Mouse (Mus musculus) midbrain, embryonic 14.5 days (tissue): ENCODE measurements around the gene Dnlz. TPM values are rescaled to one million over a fixed set of nuclear protein-coding genes. Genes with fewer than 3 reads are reported as not detected.

Experiments used
- ATAC-seq: fragments of 200-750 bp; cut with Nextera tagmentation; 2 replicates; pipeline ENCODE4 v1.8.0; 2017; ENCODE audit warnings: moderate number of reproducible peaks, moderate library complexity; ENCODE audit not compliant: low FRiP score, low TSS enrichment
- DNase-seq: peaks from one replicate; pipeline ENCODE4 v3.0.0-alpha.2; 2015
- H3K27ac ChIP-seq: fragments of 300-500 bp; sonication (generic); replicated peaks from 2 replicates; pipeline ENCODE4 v1.5.1; 2014; ENCODE audit warnings: mild to moderate bottlenecking, low read depth, low read length, moderate library complexity
- H3K27me3 ChIP-seq: fragments of 300-500 bp; sonication (generic); 2 replicates; pipeline ENCODE4 v1.6.1; 2014; ENCODE audit warnings: low read length, control low read depth, mixed read lengths; ENCODE audit not compliant: control insufficient read depth, insufficient read depth
- H3K36me3 ChIP-seq: fragments of 300-500 bp; sonication (generic); 2 replicates; pipeline ENCODE4 v1.6.1; 2014; ENCODE audit warnings: low read length, control low read depth; ENCODE audit not compliant: control insufficient read depth, insufficient read depth
- H3K4me1 ChIP-seq: fragments of 300-500 bp; sonication (generic); 2 replicates; pipeline ENCODE4 v1.6.1; 2014; ENCODE audit warnings: mild to moderate bottlenecking, antibody characterized with exemption, low read length, control low read depth; ENCODE audit not compliant: control insufficient read depth, insufficient read depth
- H3K4me2 ChIP-seq: fragments of 300-500 bp; sonication (generic); 2 replicates; pipeline ENCODE4 v1.6.1; 2014; ENCODE audit warnings: mild to moderate bottlenecking, low read length, moderate library complexity
- H3K4me3 ChIP-seq: fragments of 300-500 bp; sonication (generic); replicated peaks from 2 replicates; pipeline ENCODE4 v1.5.1; 2014; ENCODE audit warnings: low read depth, low read length
- H3K9ac ChIP-seq: fragments of 300-500 bp; sonication (generic); replicated peaks from 2 replicates; pipeline ENCODE4 v1.6.1; 2014; ENCODE audit warnings: mild to moderate bottlenecking, low read length, moderate library complexity
- H3K9me3 ChIP-seq: fragments of 300-500 bp; sonication (generic); 2 replicates; pipeline ENCODE4 v1.6.1; 2016; ENCODE audit warnings: low read length, control low read depth, mixed read lengths; ENCODE audit not compliant: control insufficient read depth
- WGBS: fragments of 180-500 bp; shearing (Covaris S2); extraction: QIAGEN DNeasy Blood & Tissue Kit; methylation state at CpG from one replicate; pipeline ENCODE4 v1.1.7; 2014; 5-methylcytosine and 5-hydroxymethylcytosine counted together
- polyA plus RNA-seq: library from polyadenylated mRNA; unstranded; fragments of >200 nt; fragmentation: Nextera tagmentation; extraction: Ambion mirVana; gene quantifications from 2 replicates; pipeline ENCODE4 v1.2.1, GENCODE M21; 2014

The Dnlz gene
- polyA plus RNA-seq, 1 experiment from 2014 or later, result 28.1 TPM

DNA sequence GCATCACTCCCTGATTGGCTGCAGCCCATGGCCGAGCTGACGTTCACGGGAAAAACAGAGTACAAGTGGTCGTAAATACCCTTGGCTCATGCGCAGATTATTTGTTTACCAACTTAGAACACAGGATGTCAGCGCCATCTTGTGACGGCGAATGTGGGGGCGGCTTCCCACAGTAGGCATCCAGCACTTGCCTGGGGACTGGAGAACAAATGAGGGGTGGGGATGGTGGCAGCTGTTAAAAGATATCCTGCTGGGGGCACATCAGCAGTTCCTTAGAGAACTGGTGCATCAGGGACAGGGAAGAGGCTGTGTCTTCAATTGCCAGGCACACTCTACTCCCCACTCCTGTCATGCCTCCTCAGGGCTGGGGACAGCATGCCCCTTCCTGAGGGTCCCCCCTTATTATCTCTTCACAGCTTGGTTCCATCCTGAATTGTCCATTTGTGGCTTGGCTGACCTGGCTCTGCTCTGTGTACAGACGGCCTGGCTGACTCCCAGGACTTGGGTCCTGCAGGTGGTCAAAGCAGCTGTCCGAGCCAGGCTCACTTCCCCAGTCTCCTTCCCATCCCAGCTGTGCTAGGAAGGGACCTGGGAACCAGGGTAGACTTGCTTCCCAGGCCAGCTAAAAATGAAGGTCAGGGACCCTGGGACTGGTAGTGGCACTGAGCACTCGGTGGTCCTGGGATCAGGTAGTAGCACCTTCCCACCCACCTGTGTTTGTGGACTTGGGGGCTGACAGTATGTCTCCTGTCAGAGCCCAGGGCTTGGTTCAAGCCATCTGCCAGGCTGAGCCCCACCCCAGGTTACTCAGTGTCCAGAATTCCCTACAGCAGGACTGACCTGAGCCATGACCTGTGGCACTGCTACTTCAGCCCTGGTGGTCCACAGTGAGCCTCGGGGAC is 13.4 kb downstream of the Dnlz start:
- H3K4me3 ChIP-seq, result no peak overlapping the region
- no peaks in the 10 kb centered on the region for H3K9me3 ChIP-seq
- 87% methylated on average over 8 of the region's 13 CpGs for WGBS
- H3K36me3 ChIP-seq, result peaks cover 53% of the 10 kb centered on the region
- no peaks in the 10 kb centered on the region for H3K27me3 ChIP-seq
- no peak overlapping the region for H3K9ac ChIP-seq
- H3K4me2 ChIP-seq, result no peak overlapping the region
- DNase-seq, result no peak
- ATAC-seq, result no peak; the same call in 1 of the 2 replicates
- no peak overlapping the region for H3K27ac ChIP-seq
- no peaks in the 10 kb centered on the region for H3K4me1 ChIP-seq

DNA sequence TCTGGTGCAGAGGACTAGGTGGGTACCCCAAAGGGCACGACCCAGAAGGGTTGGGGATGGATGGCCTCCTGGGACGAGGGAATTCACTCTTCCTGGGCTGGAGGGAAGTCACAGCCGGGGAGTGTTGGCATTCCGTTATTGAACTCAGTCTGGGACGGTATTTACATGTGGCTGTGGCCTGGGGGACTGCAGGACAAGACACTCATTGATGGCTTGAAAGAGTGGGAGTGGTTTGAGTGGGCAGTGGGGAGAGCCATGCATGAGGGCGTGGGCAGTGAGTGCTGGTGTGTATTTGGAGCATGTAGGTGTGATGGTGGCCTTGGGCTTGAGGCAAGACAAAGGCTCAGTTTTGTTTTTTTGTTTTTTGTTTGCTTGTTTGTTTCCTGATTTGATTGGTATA is 21.2 kb downstream of the Dnlz start:
- peaks cover 69% of the 10 kb centered on the region for H3K36me3 ChIP-seq

DNA sequence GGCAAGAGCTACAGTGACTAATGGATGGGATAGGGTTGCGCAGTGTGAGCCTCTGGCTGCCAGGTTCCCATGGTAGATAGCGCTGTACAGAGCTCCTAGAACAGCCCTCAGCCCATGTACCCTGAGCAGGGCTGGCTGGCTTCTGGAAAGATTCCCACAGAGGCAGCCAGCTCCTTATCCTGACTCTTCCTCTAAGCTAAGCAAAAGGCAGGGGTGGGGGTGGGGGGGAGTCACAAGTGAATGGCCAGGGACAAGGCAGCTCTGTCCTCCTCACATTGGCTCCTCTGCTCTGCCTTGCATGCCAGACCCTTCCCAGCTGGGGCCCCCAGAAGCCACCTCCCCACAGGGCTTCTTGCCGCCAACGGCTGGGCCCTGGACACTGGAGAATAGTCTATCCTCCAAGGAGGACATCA is 21.8 kb downstream of the Dnlz start:
- Histone ChIP-seq H3K4me1 (no peaks in the 10 kb centered on the region), H3K27me3 (no peaks in the 10 kb centered on the region), H3K9ac (no peak overlapping the region), H3K36me3 (peaks cover 75% of the 10 kb centered on the region), H3K4me2 (no peak overlapping the region), H3K4me3 (no peak overlapping the region), H3K27ac (peak overlapping the region; percentile 49), H3K9me3 (no peaks in the 10 kb centered on the region)
- ATAC-seq (peak; percentile 54), DNase-seq (no peak)
- 80% methylated on average over 4 of the region's 4 CpGs for WGBS

More for the DNA sequence above, 21.2 kb downstream of the Dnlz start:
- no peak overlapping the region for H3K4me3 ChIP-seq
- H3K9ac ChIP-seq, result no peak overlapping the region
- no peaks in the 10 kb centered on the region for H3K9me3 ChIP-seq
- no peak; the same call in 1 of the 2 replicates for ATAC-seq
- peak overlapping the region; percentile 45 for H3K27ac ChIP-seq
- DNase-seq, result no peak
- no peaks in the 10 kb centered on the region for H3K4me1 ChIP-seq
- 74% methylated on average over 6 of the region's 6 CpGs for WGBS
- no peaks in the 10 kb centered on the region for H3K27me3 ChIP-seq
- H3K4me2 ChIP-seq, result no peak overlapping the region

DNA sequence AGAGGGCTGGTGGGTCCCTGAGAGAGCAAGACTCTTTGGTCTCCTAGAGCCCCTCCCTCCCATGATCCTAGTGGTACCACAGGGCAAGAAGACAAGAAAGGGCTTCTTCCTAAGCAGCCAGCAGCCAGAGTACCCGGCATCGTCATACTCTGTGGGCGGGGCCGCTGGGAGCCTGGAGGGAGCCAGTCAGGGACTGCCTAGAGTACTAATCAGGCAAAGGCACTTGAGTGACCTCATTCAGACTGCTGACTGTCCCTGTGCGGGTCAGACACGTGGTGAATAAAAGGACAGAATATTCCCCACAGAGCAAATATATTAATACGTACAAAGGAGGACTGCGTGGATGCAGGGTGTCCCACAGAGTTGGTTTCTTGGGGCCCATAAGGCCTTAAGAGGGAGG is 22.5 kb downstream of the Dnlz start:
- Histone ChIP-seq H3K27ac (0 out of 2 replicates have a peak overlapping the region, but pooled peaks have one; percentile 16), H3K27me3 (no peaks in the 10 kb centered on the region), H3K9ac (no peak overlapping the region), H3K4me2 (no peak overlapping the region), H3K4me3 (no peak overlapping the region), H3K4me1 (no peaks in the 10 kb centered on the region), H3K9me3 (no peaks in the 10 kb centered on the region), H3K36me3 (peaks cover 82% of the 10 kb centered on the region)
- DNase-seq (peak; percentile 25), ATAC-seq (no peak)
- 53% methylated on average over 8 of the region's 8 CpGs for WGBS

DNA sequence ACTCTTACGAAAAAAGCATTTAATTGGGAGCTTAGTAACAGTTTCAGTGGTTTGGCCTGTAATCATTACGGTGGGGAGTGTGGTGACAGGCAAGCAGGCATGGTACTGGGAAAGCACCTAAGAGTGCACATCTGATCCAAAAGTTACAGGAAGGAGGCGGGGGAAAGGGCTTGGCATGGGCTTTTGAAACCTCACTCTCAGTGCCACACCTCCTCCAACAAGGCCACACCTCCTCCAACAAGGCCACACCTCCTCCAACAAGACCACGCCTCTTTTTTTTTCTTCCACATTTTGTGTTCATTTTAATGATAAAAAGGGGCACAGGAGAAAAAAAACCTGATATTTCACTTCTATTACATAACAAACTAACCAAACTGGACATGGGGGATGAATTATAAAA is 24.1 kb downstream of the Dnlz start:
- Histone ChIP-seq H3K9ac (no peak overlapping the region), H3K4me3 (no peak overlapping the region), H3K27ac (no peak overlapping the region), H3K4me2 (no peak overlapping the region), H3K9me3 (no peaks in the 10 kb centered on the region), H3K4me1 (no peaks in the 10 kb centered on the region), H3K36me3 (peaks cover 95% of the 10 kb centered on the region), H3K27me3 (no peaks in the 10 kb centered on the region)
- DNase-seq (no peak), ATAC-seq (no peak)
- 90% methylated on average over 4 of the region's 4 CpGs for WGBS

DNA sequence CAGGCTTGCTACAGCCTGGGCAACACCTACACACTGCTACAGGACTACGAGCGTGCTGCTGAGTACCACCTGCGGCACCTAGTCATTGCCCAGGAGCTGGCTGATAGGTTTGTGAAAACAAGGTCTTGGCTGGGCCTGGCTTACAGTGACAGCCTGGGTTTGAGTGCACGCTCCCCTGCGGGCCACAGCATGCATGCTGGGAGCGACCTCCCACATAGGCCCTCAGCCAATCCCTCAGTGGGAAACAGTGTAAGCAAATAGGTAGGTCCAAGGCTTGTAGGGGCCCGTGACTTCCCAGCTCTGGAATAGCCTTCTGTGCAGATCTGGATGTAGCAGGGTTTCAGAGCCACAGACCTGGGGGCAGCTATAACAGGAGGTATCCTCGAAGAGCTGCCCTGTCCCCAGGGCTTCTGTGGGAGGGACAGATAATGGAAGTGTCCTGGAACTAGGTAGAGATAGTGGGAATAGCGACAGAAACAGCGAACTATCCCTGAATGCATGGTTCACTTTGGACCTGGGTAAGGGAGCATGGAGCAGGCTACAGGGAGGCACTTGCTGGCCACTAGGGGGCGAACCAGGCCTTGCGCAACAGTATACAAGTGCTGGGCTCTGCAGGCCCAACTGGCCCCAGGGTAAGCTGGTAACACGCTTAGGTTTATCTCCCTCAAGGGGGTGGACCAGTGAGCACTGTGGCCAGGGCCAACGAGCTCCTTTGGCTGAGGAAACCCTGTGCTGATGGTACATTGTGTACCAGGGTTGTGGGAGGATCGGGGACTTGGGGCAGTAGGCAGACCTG is 26.3 kb downstream of the Dnlz start:
- no peak overlapping the region for H3K4me2 ChIP-seq
- peak; percentile 79 for DNase-seq
- H3K9ac ChIP-seq, result no peak overlapping the region
- no peaks in the 10 kb centered on the region for H3K9me3 ChIP-seq
- no peak overlapping the region for H3K27ac ChIP-seq
- no peaks in the 10 kb centered on the region for H3K27me3 ChIP-seq
- WGBS, result 65% methylated on average over 15 of the region's 15 CpGs
- no peak overlapping the region for H3K4me3 ChIP-seq
- H3K36me3 ChIP-seq, result peaks cover 82% of the 10 kb centered on the region
- no peaks in the 10 kb centered on the region for H3K4me1 ChIP-seq
- 0 out of 2 replicates have a peak, but pooled peaks have one; percentile 49 for ATAC-seq

DNA sequence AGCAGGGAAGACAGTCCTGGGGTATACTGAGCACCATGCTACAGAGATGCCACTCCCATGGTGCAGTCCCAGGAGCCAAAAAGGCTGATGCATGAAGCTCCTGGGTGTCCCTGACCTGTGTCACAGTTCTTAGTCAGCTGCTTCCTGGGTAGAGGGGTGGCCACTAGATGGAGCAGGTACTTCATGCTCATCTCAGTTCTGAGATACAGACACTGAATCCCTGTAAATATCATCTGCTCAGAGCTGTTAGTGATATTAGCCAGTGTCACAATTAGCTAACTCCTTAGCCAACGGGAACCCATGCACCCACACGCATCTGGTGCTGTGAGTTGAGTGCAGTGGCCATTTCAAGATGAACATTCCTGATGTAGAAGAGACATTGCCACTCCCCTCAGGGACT is 27.0 kb downstream of the Dnlz start:
- Histone ChIP-seq H3K4me1 (0 out of 2 replicates have a peak, but pooled peaks cover 6% of the 10 kb centered on the region), H3K36me3 (peaks cover 76% of the 10 kb centered on the region), H3K27ac (no peak overlapping the region), H3K9me3 (no peaks in the 10 kb centered on the region), H3K9ac (no peak overlapping the region), H3K4me3 (no peak overlapping the region), H3K4me2 (no peak overlapping the region), H3K27me3 (no peaks in the 10 kb centered on the region)
- DNase-seq, result peak; percentile 27
- ATAC-seq, result no peak
- WGBS, result 87% methylated on average over 2 of the region's 2 CpGs

DNA sequence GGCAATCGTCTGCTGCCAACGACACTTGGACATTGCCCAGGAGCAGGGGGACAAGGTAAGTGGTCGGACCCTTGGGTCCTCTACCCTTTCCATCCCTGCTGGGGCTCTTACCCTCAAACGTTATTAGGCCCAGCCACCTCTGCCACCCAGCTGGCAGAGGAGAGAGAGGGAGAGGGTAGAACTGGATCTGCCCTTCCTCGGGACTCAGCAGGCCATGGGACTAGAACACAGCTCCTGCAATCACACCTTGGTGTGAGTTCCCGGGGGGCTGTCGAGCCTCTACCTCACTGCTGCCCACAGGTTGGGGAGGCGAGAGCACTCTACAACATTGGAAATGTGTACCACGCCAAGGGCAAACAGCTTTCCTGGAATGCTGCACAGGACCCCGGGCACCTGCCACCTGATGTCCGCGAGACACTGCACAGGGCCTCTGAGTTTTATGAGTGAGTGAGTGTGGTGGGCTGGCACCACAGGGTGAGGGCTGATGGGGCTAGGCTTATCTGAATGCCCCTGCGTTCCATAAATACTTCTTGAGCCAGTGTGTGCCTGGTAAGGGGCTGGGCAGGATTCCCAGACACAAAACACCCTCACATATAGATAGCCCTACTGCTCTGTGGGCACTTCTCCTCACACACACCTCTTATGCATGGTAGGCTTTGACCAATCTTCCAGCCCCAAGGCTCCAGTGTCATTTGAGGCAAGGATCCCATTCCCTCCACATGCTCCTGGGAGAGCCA is 28.2 kb downstream of the Dnlz start:
- H3K36me3 ChIP-seq, result peaks cover 66% of the 10 kb centered on the region

More for the DNA sequence above, 28.2 kb downstream of the Dnlz start:
- Histone ChIP-seq H3K27me3 (no peaks in the 10 kb centered on the region), H3K9me3 (no peaks in the 10 kb centered on the region), H3K4me1 (peaks cover 17% of the 10 kb centered on the region), H3K4me2 (no peak overlapping the region), H3K4me3 (no peak overlapping the region), H3K9ac (no peak overlapping the region), H3K27ac (no peak overlapping the region)
- 93% methylated on average over 13 of the region's 13 CpGs for WGBS
- ATAC-seq (no peak), DNase-seq (no peak)
